ENCODE assay signal across 29 mouse cellular contexts in genomic region chr7:45272786-45273412, GRCm38 (mm10). TPM values are rescaled to one million over a fixed set of nuclear protein-coding genes. Genes with fewer than 3 reads are reported as not detected.
DNase-seq lines count a peak whose midpoint lies in the region; ATAC-seq and TF ChIP-seq lines count a peak whose summit lies in the region.
"Had no signal": no experiment of that assay in that cellular context is flagged by ENCODE, and none has a peak within 500 bp of the region (broad histone marks: within the 10 kb centered on the region; RNA-seq: fewer than 3 reads in every experiment).

No protein-coding gene starts in this region.

- H3K36me3 ChIP-seq in intestine, embryonic 15.5 days, result no peaks in the 10 kb centered on the region
- no peaks in the 10 kb centered on the region for H3K36me3 ChIP-seq in intestine, embryonic 16.5 days (ENCODE audit: control insufficient read depth, insufficient read depth, low read length)
- H3K36me3 ChIP-seq in E14TG2a.4 (ENCODE audit: insufficient read depth, low read length), result no peaks in the 10 kb centered on the region
- H3K36me3 ChIP-seq in forebrain, embryonic 13.5 days (ENCODE audit: poor library complexity, severe bottlenecking), result no peaks in the 10 kb centered on the region
- H3K36me3 ChIP-seq: neural tube, embryonic 15.5 days had no signal

- peak; percentile 63 for DNase-seq in Muller cell, postnatal 12 days (ENCODE audit: inconsistent ontology term)
- no peak for DNase-seq in embryo, embryonic 11 days
- DNase-seq in lung, postnatal 10 days, result no peak
- DNase-seq: adrenal gland, postnatal 14 days; cerebellum, adult 11 months; cerebellum, postnatal 14 days; gastrocnemius, postnatal 10 days; kidney, adult 9 months; kidney, postnatal 36 days; left cerebral cortex, postnatal 4 days; liver, postnatal 0 days; right cerebral cortex, postnatal 4 days; thymus, postnatal 36 days had no signal

- H3K9me3 ChIP-seq in intestine, embryonic 15.5 days, result no peaks in the 10 kb centered on the region
- H3K9me3 ChIP-seq in intestine, embryonic 16.5 days (ENCODE audit: control insufficient read depth, low read length), result no peaks in the 10 kb centered on the region
- peaks cover 3% of the 10 kb centered on the region; the same call in 1 of the 2 replicates for H3K9me3 ChIP-seq in E14TG2a.4 (ENCODE audit: low read length)
- H3K9me3 ChIP-seq in forebrain, embryonic 13.5 days (replicated peaks), result no peaks in the 10 kb centered on the region
- H3K9me3 ChIP-seq: neural tube, embryonic 15.5 days had no signal

- H3K9ac ChIP-seq in intestine, embryonic 15.5 days, result no peak overlapping the region
- no peak overlapping the region for H3K9ac ChIP-seq in intestine, embryonic 16.5 days (ENCODE audit: low read depth, low read length)
- no peak overlapping the region for H3K9ac ChIP-seq in forebrain, embryonic 13.5 days
- H3K9ac ChIP-seq: liver, postnatal 0 days; neural tube, embryonic 15.5 days had no signal

- no peak overlapping the region for H3K4me3 ChIP-seq in intestine, embryonic 15.5 days (replicated peaks)
- H3K4me3 ChIP-seq in intestine, embryonic 16.5 days (ENCODE audit: low read length), result no peak overlapping the region
- H3K4me3 ChIP-seq in E14TG2a.4 (replicated peaks; ENCODE audit: low read length), result peak overlapping the region; percentile 32
- no peak overlapping the region for H3K4me3 ChIP-seq in forebrain, embryonic 13.5 days
- H3K4me3 ChIP-seq: left cerebral cortex, adult 2 months; megakaryocyte, embryonic 14.5 days; neural tube, embryonic 15.5 days had no signal

- H3K27ac ChIP-seq in intestine, embryonic 15.5 days, result no peak overlapping the region
- no peak overlapping the region for H3K27ac ChIP-seq in intestine, embryonic 16.5 days (ENCODE audit: low read length)
- H3K27ac ChIP-seq in forebrain, embryonic 13.5 days, result peak overlapping the region; percentile 57
- H3K27ac ChIP-seq: left cerebral cortex, adult 2 months; neural tube, embryonic 15.5 days; stomach, postnatal 0 days had no signal

- no peaks in the 10 kb centered on the region; the same call in 1 of the 2 replicates for H3K4me1 ChIP-seq in intestine, embryonic 15.5 days (replicated peaks)
- H3K4me1 ChIP-seq in intestine, embryonic 16.5 days (ENCODE audit: control insufficient read depth, insufficient read depth, low read length), result 0 out of 2 replicates have a peak, but pooled peaks cover 6% of the 10 kb centered on the region
- H3K4me1 ChIP-seq in E14TG2a.4 (replicated peaks; ENCODE audit: low read depth, low read length), result peaks cover 49% of the 10 kb centered on the region
- H3K4me1 ChIP-seq in forebrain, embryonic 13.5 days, result peaks cover 18% of the 10 kb centered on the region

- no peaks in the 10 kb centered on the region; the same call in 1 of the 2 replicates for H3K27me3 ChIP-seq in intestine, embryonic 15.5 days (replicated peaks)
- no peaks in the 10 kb centered on the region for H3K27me3 ChIP-seq in intestine, embryonic 16.5 days (replicated peaks; ENCODE audit: control insufficient read depth, insufficient read depth, low read length)
- peaks cover 8% of the 10 kb centered on the region; the same call in 1 of the 2 replicates for H3K27me3 ChIP-seq in E14TG2a.4 (ENCODE audit: insufficient read depth, low read length)
- H3K27me3 ChIP-seq in forebrain, embryonic 13.5 days, result peaks cover 4% of the 10 kb centered on the region; the same call in 1 of the 2 replicates
- H3K27me3 ChIP-seq: CH12.LX had no signal

- ATAC-seq in intestine, embryonic 15.5 days, result peak; percentile 24; the same call in 1 of the 2 replicates
- no peak for ATAC-seq in intestine, embryonic 16.5 days
- ATAC-seq in forebrain, embryonic 13.5 days, result no peak; the same call in 1 of the 2 replicates
- ATAC-seq in granulocyte monocyte progenitor cell, adult 5-6 weeks (replicated peaks; ENCODE audit: poor library complexity, severe bottlenecking), result no peak
- ATAC-seq: hindbrain, embryonic 16.5 days; Patski had no signal

- no peak overlapping the region for H3K4me2 ChIP-seq in intestine, embryonic 15.5 days (replicated peaks)
- no peak overlapping the region for H3K4me2 ChIP-seq in intestine, embryonic 16.5 days (ENCODE audit: low read depth, low read length)
- no peak overlapping the region for H3K4me2 ChIP-seq in forebrain, embryonic 13.5 days
- H3K4me2 ChIP-seq: neural tube, embryonic 15.5 days had no signal

- no peak for TF ChIP-seq CTCF in E14TG2a.4 (conservative IDR thresholded peaks at IDR 0.05; ENCODE audit: low read length)

- 41% methylated on average over 10 of the region's 10 CpGs for whole genome bisulfite sequencing in intestine, embryonic 15.5 days
- 36% methylated on average over 10 of the region's 10 CpGs for whole genome bisulfite sequencing in intestine, embryonic 16.5 days
- WGBS in forebrain, embryonic 13.5 days, result 35% methylated on average over 10 of the region's 10 CpGs

RNA-seq across cellular contexts. Expression of gene Slc6a21, which starts 4.4 kb away (rescaled TPM):
- polyA plus RNA-seq in intestine, embryonic 15.5 days (2015; fragmentation: Nextera tagmentation; extraction: Ambion mirVana), result not detected in 2 replicates
- not detected in 2 replicates for polyA plus RNA-seq in intestine, embryonic 16.5 days (2015; fragmentation: Nextera tagmentation; extraction: Ambion mirVana)
- not detected in 2 replicates for polyA plus RNA-seq in forebrain, embryonic 13.5 days (2015; fragmentation: Nextera tagmentation; extraction: Ambion mirVana)
- not detected in 2 replicates for total RNA-seq in granulocyte monocyte progenitor cell, adult 5-6 weeks (2014; fragmentation: Nextera tagmentation)
- not detected in 2 replicates for total RNA-seq in granulocyte monocyte progenitor cell, adult 5-6 weeks (2017)
- total RNA-seq: adrenal gland, postnatal 14 days; CH12.LX; gastrocnemius, postnatal 10 days; heart, adult 8-10 months; hematopoietic stem cell, adult 5-6 weeks; left cerebral cortex, postnatal 4 days; liver, adult 2 months had no signal
- polyA plus RNA-seq: heart, embryonic 16.5 days; hindbrain, embryonic 16.5 days; neural tube, embryonic 15.5 days; Patski; stomach, postnatal 0 days had no signal

RNA-seq across cellular contexts. Expression of gene Slc6a16, which starts 32.0 kb away (rescaled TPM):
- polyA plus RNA-seq in intestine, embryonic 15.5 days (2015; fragmentation: Nextera tagmentation; extraction: Ambion mirVana), result not detected in 2 replicates
- polyA plus RNA-seq in intestine, embryonic 16.5 days (2015; fragmentation: Nextera tagmentation; extraction: Ambion mirVana), result not detected in 2 replicates
- polyA plus RNA-seq in forebrain, embryonic 13.5 days (2015; fragmentation: Nextera tagmentation; extraction: Ambion mirVana), result 0.11 and 0.23 TPM in 2 replicates
- not detected in 2 replicates for total RNA-seq in granulocyte monocyte progenitor cell, adult 5-6 weeks (2014; fragmentation: Nextera tagmentation)
- total RNA-seq in granulocyte monocyte progenitor cell, adult 5-6 weeks (2017), result not detected in 2 replicates
- total RNA-seq: adrenal gland, postnatal 14 days; gastrocnemius, postnatal 10 days; heart, adult 8-10 months; hematopoietic stem cell, adult 5-6 weeks had no signal
- polyA plus RNA-seq: Patski had no signal

RNA-seq across cellular contexts. Expression of gene Cd37, which starts 34.0 kb away (rescaled TPM):
- 3.5 and 3.6 TPM in 2 replicates for polyA plus RNA-seq in intestine, embryonic 15.5 days (2015; fragmentation: Nextera tagmentation; extraction: Ambion mirVana)
- polyA plus RNA-seq in intestine, embryonic 16.5 days (2015; fragmentation: Nextera tagmentation; extraction: Ambion mirVana), result 4.2 and 5.0 TPM in 2 replicates
- polyA plus RNA-seq in forebrain, embryonic 13.5 days (2015; fragmentation: Nextera tagmentation; extraction: Ambion mirVana), result 0.96 and 1.3 TPM in 2 replicates
- total RNA-seq in granulocyte monocyte progenitor cell, adult 5-6 weeks (2014; fragmentation: Nextera tagmentation), result 104 and 177 TPM in 2 replicates
- 59.5 and 69.2 TPM in 2 replicates for total RNA-seq in granulocyte monocyte progenitor cell, adult 5-6 weeks (2017)

RNA-seq across cellular contexts. Expression of gene Tead2, which starts 57.3 kb away (rescaled TPM):
- 93.2 and 97.0 TPM in 2 replicates for polyA plus RNA-seq in intestine, embryonic 15.5 days (2015; fragmentation: Nextera tagmentation; extraction: Ambion mirVana)
- polyA plus RNA-seq in intestine, embryonic 16.5 days (2015; fragmentation: Nextera tagmentation; extraction: Ambion mirVana), result 69.6 and 82.1 TPM in 2 replicates
- polyA plus RNA-seq in forebrain, embryonic 13.5 days (2015; fragmentation: Nextera tagmentation; extraction: Ambion mirVana), result 181 and 198 TPM in 2 replicates
- total RNA-seq in granulocyte monocyte progenitor cell, adult 5-6 weeks (2014; fragmentation: Nextera tagmentation), result 0.62 TPM in 1 of 2 replicates, not detected in the other
- total RNA-seq in granulocyte monocyte progenitor cell, adult 5-6 weeks (2017), result not detected in 2 replicates
